Mouse (Mus musculus) embryonic facial prominence, embryonic 13.5 days (tissue): ENCODE measurements around the gene Rab11fip5. TPM values are rescaled to one million over a fixed set of nuclear protein-coding genes. Genes with fewer than 3 reads are reported as not detected.
A peak's percentile ranks its signal among the peaks of the same experiment; 100 is the strongest.

Experiments
- ATAC-seq: fragments of 200-750 bp; cut with Nextera tagmentation; 2 replicates; pipeline ENCODE4 v1.8.0; 2017; ENCODE audit warnings: low read depth; ENCODE audit not compliant: insufficient number of reproducible peaks, insufficient read depth, low FRiP score, low TSS enrichment
- H3K27ac ChIP-seq: fragments of 300-500 bp; sonication (generic); 2 replicates; pipeline ENCODE4 v1.5.1; 2015; ENCODE audit warnings: moderate library complexity, mild to moderate bottlenecking, inconsistent platforms
- H3K27me3 ChIP-seq: fragments of 300-500 bp; sonication (generic); 2 replicates; pipeline ENCODE4 v1.6.1; 2015; ENCODE audit warnings: mild to moderate bottlenecking, inconsistent platforms
- H3K36me3 ChIP-seq: fragments of 300-500 bp; sonication (generic); 2 replicates; pipeline ENCODE4 v1.6.1; 2015; ENCODE audit warnings: mild to moderate bottlenecking, inconsistent platforms
- H3K4me1 ChIP-seq: fragments of 300-500 bp; sonication (generic); 2 replicates; pipeline ENCODE4 v1.6.1; 2015; ENCODE audit warnings: inconsistent platforms
- H3K4me2 ChIP-seq: fragments of 300-500 bp; sonication (generic); 2 replicates; pipeline ENCODE4 v1.6.1; 2015; ENCODE audit warnings: moderate library complexity, mild to moderate bottlenecking, inconsistent platforms
- H3K4me3 ChIP-seq: fragments of 300-500 bp; sonication (generic); 2 replicates; pipeline ENCODE4 v1.5.1; 2015; ENCODE audit warnings: mild to moderate bottlenecking, inconsistent platforms
- H3K9ac ChIP-seq: fragments of 300-500 bp; sonication (generic); 2 replicates; pipeline ENCODE4 v1.6.1; 2015; ENCODE audit warnings: mild to moderate bottlenecking, inconsistent platforms
- H3K9me3 ChIP-seq: fragments of 300-500 bp; sonication (generic); 2 replicates; pipeline ENCODE4 v1.6.1; 2016; ENCODE audit warnings: inconsistent platforms
- WGBS: fragments of 180-500 bp; shearing (Covaris S2); methylation state at CpG from one replicate; pipeline ENCODE4 v1.1.7; 2015; ENCODE audit warnings: mixed read lengths; 5-methylcytosine and 5-hydroxymethylcytosine counted together
- polyA plus RNA-seq: library from polyadenylated mRNA; unstranded; fragments of >200 nt; fragmentation: Nextera tagmentation; extraction: Ambion mirVana; gene quantifications from 2 replicates; pipeline ENCODE4 v1.2.1, GENCODE M21; 2015

Rab11fip5 gene
- polyA plus RNA-seq, 1 experiment from 2014 or later, result 13.6 TPM

DNA sequence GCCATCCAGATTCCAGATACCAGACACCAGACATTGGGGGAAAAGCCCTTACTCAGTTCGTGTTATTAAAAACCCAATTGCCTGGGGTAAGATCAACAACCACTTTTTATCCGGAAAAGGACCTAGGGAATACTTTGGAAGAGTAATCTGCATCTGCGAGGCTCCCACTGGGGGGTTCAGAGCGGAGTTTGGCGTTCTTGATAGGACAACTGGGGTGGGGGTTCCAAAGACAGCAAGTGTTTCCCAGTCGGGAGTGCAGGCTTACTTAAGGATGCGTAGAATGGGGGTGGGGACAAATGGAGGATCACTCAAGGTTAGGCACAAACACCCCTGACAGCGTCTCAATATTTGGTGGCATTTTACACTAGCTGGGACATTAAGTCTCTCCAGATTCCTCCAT lies 42.7 kb downstream of the Rab11fip5 start:
- 13% methylated on average over 8 of the region's 8 CpGs for WGBS

GRCm38 (mm10) chr6:85331221-85331735 lies 43.2 kb downstream of the Rab11fip5 start:
- H3K4me2 ChIP-seq, result no peak overlapping the region
- H3K4me1 ChIP-seq, result peaks cover 11% of the 10 kb centered on the region
- H3K27me3 ChIP-seq, result peaks cover 18% of the 10 kb centered on the region
- H3K9ac ChIP-seq, result no peak overlapping the region
- H3K4me3 ChIP-seq, result no peak overlapping the region
- no peaks in the 10 kb centered on the region for H3K9me3 ChIP-seq
- H3K27ac ChIP-seq, result no peak overlapping the region
- peaks cover under 1% of the 10 kb centered on the region; the same call in 1 of the 2 replicates for H3K36me3 ChIP-seq
- ATAC-seq, result no peak
- WGBS, result 52% methylated on average over 6 of the region's 6 CpGs

More for the DNA sequence above, 42.7 kb downstream of the Rab11fip5 start:
- Histone ChIP-seq H3K27me3 (peaks cover 18% of the 10 kb centered on the region), H3K9me3 (no peaks in the 10 kb centered on the region), H3K4me1 (peaks cover 11% of the 10 kb centered on the region), H3K4me3 (peak overlapping the region; percentile 70), H3K9ac (peak overlapping the region; percentile 80; the same call in 1 of the 2 replicates), H3K4me2 (peak overlapping the region; percentile 98), H3K27ac (no peak overlapping the region), H3K36me3 (peaks cover 5% of the 10 kb centered on the region)
- no peak for ATAC-seq

DNA sequence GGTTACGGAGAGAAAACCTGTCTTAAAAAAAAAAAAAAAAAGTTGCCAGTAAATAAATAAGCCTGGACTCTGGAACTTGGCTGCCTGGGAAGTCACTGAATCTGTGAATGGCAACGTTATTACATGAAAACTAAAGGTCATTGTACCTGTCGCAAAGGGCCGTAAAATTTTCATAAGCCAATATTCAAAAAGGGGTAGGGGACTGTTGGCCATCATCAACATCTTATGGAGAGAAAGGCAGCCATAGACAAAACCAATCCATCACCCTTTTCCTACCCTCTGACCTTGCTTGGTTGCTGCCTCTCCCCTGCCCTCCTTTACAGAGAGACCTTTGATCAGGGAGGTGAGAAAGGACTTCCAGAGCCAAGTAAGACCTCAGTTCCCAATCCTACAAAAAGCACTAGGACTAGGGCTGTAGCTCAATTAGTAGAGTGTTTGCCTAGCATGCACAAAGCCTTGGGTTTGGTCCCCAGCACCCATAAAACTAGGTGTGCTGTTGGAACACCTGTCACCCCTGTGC lies 44.7 kb downstream of the Rab11fip5 start:
- Histone ChIP-seq H3K27me3 (peaks cover 18% of the 10 kb centered on the region), H3K4me3 (no peak overlapping the region), H3K9ac (no peak overlapping the region), H3K4me2 (no peak overlapping the region), H3K4me1 (peaks cover 11% of the 10 kb centered on the region), H3K27ac (no peak overlapping the region), H3K36me3 (no peaks in the 10 kb centered on the region), H3K9me3 (no peaks in the 10 kb centered on the region)
- 92% methylated on average over 4 of the region's 4 CpGs for WGBS
- no peak for ATAC-seq

GRCm38 (mm10) chr6:85326564-85326963 lies 47.9 kb downstream of the Rab11fip5 start:
- Histone ChIP-seq H3K9me3 (no peaks in the 10 kb centered on the region), H3K4me2 (no peak overlapping the region), H3K4me1 (peaks cover under 1% of the 10 kb centered on the region), H3K4me3 (no peak overlapping the region), H3K9ac (no peak overlapping the region), H3K27ac (no peak overlapping the region), H3K27me3 (peaks cover 10% of the 10 kb centered on the region), H3K36me3 (no peaks in the 10 kb centered on the region)
- 88% methylated on average over 4 of the region's 4 CpGs for WGBS
- no peak for ATAC-seq

DNA sequence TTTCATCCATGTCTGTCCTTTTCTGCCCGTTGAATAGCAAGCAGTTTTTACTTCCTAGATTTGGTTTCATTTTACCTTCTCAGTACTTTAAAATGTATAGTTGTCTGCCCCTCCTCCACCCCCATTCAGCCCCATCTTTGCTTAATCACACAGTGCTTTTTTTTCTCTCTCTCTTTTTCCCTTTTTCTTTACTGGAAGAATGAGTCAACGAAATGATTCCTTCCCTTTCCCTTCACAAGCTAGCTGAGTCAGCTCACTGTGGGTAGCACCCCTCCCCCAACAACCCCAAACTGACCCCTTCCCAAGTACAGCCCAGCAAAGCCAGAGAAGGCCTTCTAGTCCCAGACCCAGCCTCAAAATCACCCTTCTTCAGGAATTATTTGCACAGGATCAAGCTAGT lies 49.3 kb downstream of the Rab11fip5 start:
- Histone ChIP-seq H3K9me3 (no peaks in the 10 kb centered on the region), H3K36me3 (no peaks in the 10 kb centered on the region), H3K27ac (no peak overlapping the region), H3K9ac (no peak overlapping the region), H3K27me3 (0 out of 2 replicates have a peak, but pooled peaks cover 2% of the 10 kb centered on the region), H3K4me3 (no peak overlapping the region), H3K4me1 (no peaks in the 10 kb centered on the region), H3K4me2 (no peak overlapping the region)
- WGBS, result 17% methylated on average over 2 of the region's 2 CpGs
- ATAC-seq, result no peak

- 64% methylated on average over 6 of the region's 6 CpGs for WGBS
- H3K27ac ChIP-seq, result no peak overlapping the region
Observed at GRCm38 (mm10) chr6:85320445-85320866, 54.0 kb downstream of the Rab11fip5 start.

GRCm38 (mm10) chr6:85316211-85316610 lies 58.2 kb downstream of the Rab11fip5 start:
- Histone ChIP-seq H3K4me1 (peaks cover 7% of the 10 kb centered on the region), H3K4me2 (no peak overlapping the region), H3K27ac (no peak overlapping the region), H3K9ac (no peak overlapping the region), H3K36me3 (no peaks in the 10 kb centered on the region), H3K4me3 (no peak overlapping the region), H3K27me3 (no peaks in the 10 kb centered on the region), H3K9me3 (no peaks in the 10 kb centered on the region)
- no peak for ATAC-seq
- WGBS, result 88% methylated on average over 2 of the region's 2 CpGs

More at GRCm38 (mm10) chr6:85320445-85320866, 54.0 kb downstream of the Rab11fip5 start:
- H3K4me1 ChIP-seq, result no peaks in the 10 kb centered on the region
- no peaks in the 10 kb centered on the region for H3K36me3 ChIP-seq
- no peaks in the 10 kb centered on the region for H3K9me3 ChIP-seq
- no peaks in the 10 kb centered on the region for H3K27me3 ChIP-seq
- ATAC-seq, result no peak
- H3K4me2 ChIP-seq, result no peak overlapping the region
- no peak overlapping the region for H3K4me3 ChIP-seq
- H3K9ac ChIP-seq, result no peak overlapping the region

GRCm38 (mm10) chr6:85314064-85314798 lies 60.2 kb downstream of the Rab11fip5 start:
- no peak overlapping the region for H3K27ac ChIP-seq
- no peaks in the 10 kb centered on the region for H3K36me3 ChIP-seq
- H3K9ac ChIP-seq, result no peak overlapping the region
- WGBS, result 34% methylated on average over 9 of the region's 9 CpGs
- H3K9me3 ChIP-seq, result no peaks in the 10 kb centered on the region
- H3K4me2 ChIP-seq, result no peak overlapping the region
- no peak for ATAC-seq
- no peak overlapping the region for H3K4me3 ChIP-seq
- H3K27me3 ChIP-seq, result no peaks in the 10 kb centered on the region
- peaks cover 7% of the 10 kb centered on the region for H3K4me1 ChIP-seq

DNA sequence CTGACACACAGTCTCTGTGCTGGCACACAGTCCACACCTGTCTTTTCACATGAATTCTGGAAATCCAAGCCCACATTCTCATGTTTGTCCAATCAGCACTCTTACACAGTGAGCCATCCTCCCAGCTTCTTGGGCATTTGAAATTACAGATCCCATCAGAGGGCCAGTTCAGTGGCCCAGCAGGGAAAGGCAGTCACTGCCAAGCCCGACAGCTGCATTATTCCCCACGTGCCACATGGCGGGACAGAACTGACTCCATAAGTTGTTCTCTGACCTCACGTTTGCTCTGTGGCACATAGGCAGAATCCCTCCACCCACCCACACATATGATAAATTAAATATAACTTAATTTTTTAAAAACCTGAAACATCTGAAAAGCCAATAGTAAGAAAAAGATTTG lies 66.5 kb downstream of the Rab11fip5 start:
- Histone ChIP-seq H3K27me3 (no peaks in the 10 kb centered on the region), H3K4me3 (no peak overlapping the region), H3K9ac (no peak overlapping the region), H3K4me1 (peaks cover 2% of the 10 kb centered on the region), H3K27ac (no peak overlapping the region), H3K9me3 (no peaks in the 10 kb centered on the region), H3K36me3 (no peaks in the 10 kb centered on the region), H3K4me2 (no peak overlapping the region)
- WGBS, result 78% methylated on average over 4 of the region's 4 CpGs
- ATAC-seq, result no peak

- no peak overlapping the region for H3K27ac ChIP-seq
- no peak overlapping the region for H3K4me3 ChIP-seq
- H3K4me2 ChIP-seq, result no peak overlapping the region
- WGBS, result 80% methylated on average over 3 of the region's 3 CpGs
- no peak for ATAC-seq
- peaks cover 10% of the 10 kb centered on the region for H3K4me1 ChIP-seq
- H3K9ac ChIP-seq, result no peak overlapping the region
- no peaks in the 10 kb centered on the region for H3K36me3 ChIP-seq
- H3K9me3 ChIP-seq, result no peaks in the 10 kb centered on the region
- H3K27me3 ChIP-seq, result no peaks in the 10 kb centered on the region
Observed at GRCm38 (mm10) chr6:85306375-85306774, 68.1 kb downstream of the Rab11fip5 start.

GRCm38 (mm10) chr6:85305826-85306225 lies 68.6 kb downstream of the Rab11fip5 start:
- no peak overlapping the region for H3K4me3 ChIP-seq
- H3K36me3 ChIP-seq, result no peaks in the 10 kb centered on the region
- no peaks in the 10 kb centered on the region for H3K27me3 ChIP-seq
- H3K9ac ChIP-seq, result no peak overlapping the region
- no peak overlapping the region for H3K27ac ChIP-seq
- no peaks in the 10 kb centered on the region for H3K9me3 ChIP-seq
- no peak for ATAC-seq
- peaks cover 10% of the 10 kb centered on the region for H3K4me1 ChIP-seq
- H3K4me2 ChIP-seq, result no peak overlapping the region

DNA sequence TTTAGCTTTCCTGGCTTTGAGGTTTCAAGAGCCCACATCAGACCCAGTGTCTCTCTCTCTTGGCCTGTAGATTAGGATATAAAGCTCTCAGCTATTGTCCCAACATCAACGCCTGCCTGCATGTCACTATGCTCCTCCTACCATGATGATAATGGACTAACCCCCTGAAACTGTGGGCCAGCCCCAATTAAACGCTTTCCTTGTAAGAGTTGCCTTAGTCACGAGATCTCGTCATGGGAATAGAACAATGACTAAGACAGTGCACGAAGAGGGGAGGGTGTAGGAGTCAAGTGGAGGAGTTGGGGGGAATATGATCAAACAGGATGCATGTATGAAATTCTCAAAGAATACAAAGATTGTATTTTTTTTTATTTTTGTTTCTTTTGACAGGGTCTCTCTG lies 69.5 kb downstream of the Rab11fip5 start:
- no peak overlapping the region for H3K27ac ChIP-seq
- ATAC-seq, result no peak
- no peaks in the 10 kb centered on the region for H3K27me3 ChIP-seq
- no peaks in the 10 kb centered on the region for H3K36me3 ChIP-seq
- no peak overlapping the region for H3K4me2 ChIP-seq
- WGBS, result 81% methylated on average over 5 of the region's 5 CpGs
- peaks cover 10% of the 10 kb centered on the region for H3K4me1 ChIP-seq
- H3K9me3 ChIP-seq, result no peaks in the 10 kb centered on the region
- no peak overlapping the region for H3K9ac ChIP-seq
- H3K4me3 ChIP-seq, result no peak overlapping the region
